Mouse (Mus musculus) heart, postnatal 25 days (tissue): ENCODE measurements around the gene Lpar2. TPM values are rescaled to one million over a fixed set of nuclear protein-coding genes. Genes with fewer than 3 reads are reported as not detected.

Experiments
- DNase-seq: peaks from one replicate; pipeline ENCODE4 v3.0.0; 2022; ENCODE audit warnings: low spot score
- intact Hi-C: fragments of 180-260 bp; cut with DNase I; formaldehyde crosslinking; loops from one replicate; pipeline ENCODE4 v1.15.1; 2025
- total RNA-seq, 2 experiments: library from RNA; stranded (reverse); gene quantifications; 2 replicates each; pipeline ENCODE4 v1.2.3; 2021

Lpar2 gene
- under 1 TPM; 0.26 to 0.34 TPM for total RNA-seq

DNA sequence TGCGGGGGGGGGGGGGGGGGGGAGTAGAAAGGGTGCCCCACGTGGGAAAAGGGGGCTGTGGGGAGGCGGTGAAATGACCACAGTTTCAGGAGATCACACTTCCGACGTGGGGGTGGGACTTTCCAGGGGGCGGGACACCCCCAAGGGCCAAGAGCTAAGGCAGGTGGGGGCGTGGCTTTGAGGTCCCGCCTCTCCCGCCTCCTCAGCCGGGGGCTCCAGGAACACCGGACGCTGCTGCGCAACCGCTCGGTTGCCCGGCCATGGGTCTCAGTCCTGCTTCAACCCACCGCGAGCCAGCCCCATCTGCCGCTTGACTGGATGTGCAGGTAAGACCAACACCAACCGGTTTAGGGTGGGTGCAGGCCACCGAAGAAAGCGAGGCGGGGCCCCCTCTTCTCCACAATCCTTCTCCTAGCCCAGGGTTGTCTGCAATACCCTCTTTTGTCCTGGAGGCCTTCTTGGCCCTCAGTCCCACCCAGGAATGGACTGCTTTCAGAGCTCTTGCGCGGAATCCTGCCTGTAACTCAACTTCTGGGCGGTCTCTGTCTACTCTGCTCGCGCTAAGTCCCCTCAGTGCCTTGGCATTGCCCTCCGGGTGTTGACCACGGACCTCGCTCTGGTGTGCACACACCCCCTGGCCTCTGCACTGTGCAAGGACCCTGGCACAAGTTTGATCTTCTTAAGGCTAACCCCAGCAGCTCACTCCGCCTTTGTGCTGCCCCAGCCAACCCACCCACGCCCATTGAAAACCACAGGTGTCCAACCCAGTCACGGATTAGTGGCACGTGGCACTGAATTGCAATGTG lies at the start of gene Lpar2:
Gene Lpar2, plus strand, starts transcription at position 44 of the 806 bp plus-strand sequence.
- intact Hi-C loops = no loop called here
- no peak for DNase-seq

DNA sequence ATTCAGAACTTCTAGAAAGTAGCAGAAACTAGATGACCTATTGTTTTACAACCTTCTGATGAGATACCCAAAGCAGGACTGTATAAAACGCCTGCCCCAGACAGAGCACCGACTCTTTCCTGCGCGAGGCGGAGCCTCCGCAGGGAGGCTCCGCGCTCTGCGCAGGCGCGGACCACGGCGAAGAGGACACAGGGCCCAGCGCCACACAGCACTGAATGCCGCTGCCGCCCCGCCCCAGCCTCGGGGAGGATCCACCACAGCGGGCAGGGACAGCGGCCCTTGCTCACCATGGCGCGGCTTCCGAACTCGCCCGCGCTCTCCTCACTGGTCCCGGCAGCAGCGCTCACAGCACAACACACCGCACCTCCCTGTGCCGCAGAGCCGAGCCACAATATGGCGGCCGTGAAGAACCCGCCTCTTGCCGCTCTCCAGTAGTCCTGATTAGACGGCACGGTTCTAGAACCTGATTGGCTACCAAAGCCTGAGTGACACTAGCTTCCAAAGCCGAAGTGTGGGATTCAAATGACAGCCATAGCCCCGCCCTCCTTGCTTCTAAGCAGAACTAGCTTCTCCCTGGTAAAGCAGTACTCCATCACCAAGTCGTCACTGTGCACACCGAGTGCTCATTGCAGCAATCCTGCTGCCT lies 47.6 kb upstream of the Lpar2 start, which contains the start of gene Gm20422:
Gene Gm20422, minus strand, starts transcription at position 384 of the 646 bp plus-strand sequence.
- peak; percentile 85 for DNase-seq
- intact Hi-C loops = no loop called here

DNA sequence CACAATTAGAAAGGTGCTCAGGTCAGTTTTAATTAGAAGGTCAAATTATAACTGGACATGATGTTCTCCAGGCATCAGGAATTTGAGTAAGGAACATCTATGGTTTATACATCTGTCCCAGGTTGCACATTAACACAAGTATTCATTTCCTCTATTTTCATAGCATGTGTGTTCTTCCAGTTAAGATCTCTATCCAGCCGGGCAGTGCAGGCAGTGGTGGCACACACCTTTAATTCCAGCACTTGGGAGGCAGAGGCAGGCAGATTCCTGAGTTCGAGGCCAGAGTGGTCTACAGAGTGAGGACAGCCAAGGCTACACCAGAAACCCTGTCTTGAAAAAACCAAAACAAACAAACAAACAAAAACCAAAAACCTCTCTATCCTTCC lies 47.1 kb upstream of the Lpar2 start:
- intact Hi-C loops = no loop called here

DNA sequence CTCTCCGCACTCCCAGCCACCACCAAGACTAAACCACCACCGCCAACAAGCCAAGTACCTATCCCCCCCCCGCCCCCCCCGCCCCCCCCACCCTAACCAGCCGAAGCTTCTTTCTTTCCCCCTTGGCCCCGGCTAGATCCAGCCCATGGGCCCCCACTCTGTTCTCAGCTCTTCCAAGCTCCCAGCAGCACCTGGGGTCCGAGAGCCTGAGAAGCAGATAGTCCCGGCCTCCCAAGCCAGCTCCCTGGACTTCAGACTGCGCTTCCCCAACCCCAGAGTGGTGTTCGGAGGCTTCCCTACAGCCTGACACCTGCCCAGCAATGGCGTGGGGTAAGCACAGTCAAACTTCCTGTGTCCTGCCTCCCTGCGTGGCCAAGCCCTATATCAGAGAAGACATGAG lies 45.1 kb upstream of the Lpar2 start:
- intact Hi-C loops = loop anchor here (2.0 kb wide), 1 partner anchor 14 kb away; the partner anchor contains the start of genes Atp13a1 and Zfp866

More for the DNA sequence above, 47.1 kb upstream of the Lpar2 start:
- DNase-seq = no peak

DNA sequence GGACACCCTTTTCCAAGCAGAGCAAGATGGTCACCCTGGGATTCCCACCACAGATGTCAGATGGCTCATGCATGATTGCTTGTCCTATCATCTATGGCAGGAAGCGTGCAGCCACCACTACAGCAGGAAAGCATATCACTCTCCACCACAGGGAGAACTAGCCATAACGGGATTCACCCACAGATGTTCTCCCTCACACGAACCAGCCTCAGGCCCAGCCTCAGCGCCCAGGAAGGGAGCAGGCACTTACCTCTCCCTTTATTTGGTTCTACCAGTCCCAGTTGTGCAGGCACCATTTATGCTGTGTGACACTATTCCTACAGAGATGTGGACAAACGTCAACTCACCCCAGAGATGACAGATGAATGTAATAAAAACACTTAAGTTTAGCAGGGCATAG lies 33.1 kb upstream of the Lpar2 start:
- DNase-seq = no peak
- intact Hi-C loops = no loop called here

More for the DNA sequence above, 45.1 kb upstream of the Lpar2 start:
- no peak for DNase-seq

DNA sequence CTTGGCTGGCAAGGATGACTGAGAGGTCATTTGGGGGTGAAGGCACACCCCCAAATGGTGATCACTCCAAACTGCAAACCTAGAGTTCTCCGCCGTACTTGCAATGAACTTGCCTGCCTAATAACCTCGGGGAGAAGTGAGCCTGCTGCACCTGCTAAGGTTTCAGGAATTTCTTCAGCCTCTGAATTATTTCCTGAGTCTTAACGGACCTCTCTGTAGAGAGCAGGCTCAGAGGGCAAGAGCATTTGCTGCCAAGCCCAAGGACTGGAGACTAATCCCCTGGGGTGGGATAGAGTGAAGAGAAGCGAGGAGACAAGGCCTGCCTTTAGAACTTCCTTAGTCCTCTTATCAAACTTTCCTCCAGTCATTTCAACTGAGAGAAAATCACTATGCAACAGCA lies 32.5 kb upstream of the Lpar2 start:
- no peak for DNase-seq
- intact Hi-C loops = loop anchor here (2.0 to 5.0 kb wide), 3 partner anchors 13 to 162 kb away; partner anchors contain the start of gene Zfp868

DNA sequence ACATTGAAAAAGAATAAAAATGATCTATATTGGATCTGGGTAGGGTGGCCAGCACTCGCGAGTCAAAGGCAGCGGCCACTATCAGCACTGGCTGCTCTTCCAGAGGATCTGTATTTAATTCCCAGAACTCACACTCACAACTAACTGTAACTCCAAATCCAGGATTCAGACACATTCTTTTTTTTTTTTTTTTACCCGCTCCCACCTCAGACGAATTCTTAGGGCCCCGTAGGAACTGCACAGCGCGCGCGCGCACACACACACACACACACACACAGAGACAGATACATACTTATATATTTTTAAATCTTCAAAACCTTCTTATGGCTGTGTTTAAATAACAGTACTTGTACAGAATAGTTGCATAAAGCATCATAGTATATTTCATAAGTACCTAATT lies 31.9 kb upstream of the Lpar2 start:
- intact Hi-C loops = loop anchor here (2.0 to 5.0 kb wide), 3 partner anchors 14 to 163 kb away; partner anchors contain the start of gene Zfp868
- no peak for DNase-seq

DNA sequence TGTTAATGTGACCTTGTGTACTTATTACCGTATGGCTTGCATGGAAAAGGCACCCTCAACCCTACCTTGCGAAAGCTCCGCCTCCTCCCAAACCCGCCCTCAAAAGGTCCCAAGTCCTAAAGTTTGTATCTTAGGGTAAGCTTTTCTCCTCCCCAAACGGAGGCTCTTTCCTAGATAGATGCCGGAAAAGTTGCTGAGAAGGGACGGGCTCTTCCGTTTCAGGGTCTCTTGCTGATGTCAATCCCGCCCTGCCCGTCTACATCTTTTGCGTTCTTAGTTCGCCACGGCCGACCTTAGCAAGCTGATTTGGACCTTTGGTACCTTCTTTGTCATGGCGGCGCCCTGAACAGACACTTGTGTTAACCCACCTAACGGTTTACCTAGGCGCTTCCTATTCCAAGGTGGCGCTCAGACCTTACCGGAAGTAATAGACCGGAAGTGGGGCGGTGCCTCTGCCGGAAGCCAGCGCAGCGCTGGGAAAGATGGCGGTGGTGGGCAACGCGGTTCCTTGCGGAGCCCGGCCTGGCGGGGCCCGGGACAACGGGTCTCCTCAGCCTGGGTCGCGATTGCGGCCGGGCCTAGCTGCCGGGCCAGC lies 31.4 kb upstream of the Lpar2 start, which contains the start of the genes Atp13a1 and Zfp866:
Gene Atp13a1, plus strand, starts transcription at position 391 of the 595 bp plus-strand sequence.
Gene Zfp866, minus strand, starts transcription at position 406 of the 595 bp plus-strand sequence.
- intact Hi-C loops = loop anchor here (2.0 to 5.0 kb wide), 3 partner anchors 14 to 164 kb away; partner anchors contain the start of gene Zfp868
- peak; percentile 72 for DNase-seq

DNA sequence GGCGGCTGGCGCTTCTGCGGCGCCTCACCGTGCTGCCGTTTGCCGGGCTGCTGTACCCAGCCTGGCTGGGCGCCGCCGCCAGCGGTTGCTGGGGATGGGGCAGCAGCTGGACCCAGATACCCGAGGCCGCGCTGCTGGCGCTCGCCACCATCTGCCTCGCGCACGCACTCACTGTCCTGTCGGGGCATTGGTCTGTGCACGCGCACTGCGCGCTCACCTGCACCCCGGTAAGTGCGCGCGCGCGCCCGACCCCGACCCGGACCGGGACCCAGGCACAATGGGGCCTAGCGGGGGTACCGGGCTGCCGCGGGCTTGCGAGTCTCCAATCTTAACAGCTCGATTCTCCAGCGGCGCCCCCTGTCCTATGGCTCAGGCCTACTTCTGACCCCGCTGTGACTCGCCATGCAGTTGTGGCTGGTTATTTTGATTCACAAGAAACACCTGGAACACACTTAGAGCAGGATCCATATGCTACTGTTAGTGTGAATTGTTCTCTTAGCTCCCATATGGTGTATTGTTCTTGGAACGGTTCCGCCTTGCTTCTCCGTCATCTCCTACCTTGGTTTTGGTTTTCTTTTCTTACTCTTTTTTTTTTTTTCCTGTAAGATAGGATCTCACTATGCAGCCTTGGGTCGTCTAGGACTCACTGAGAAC lies 30.7 kb upstream of the Lpar2 start:
- no peak for DNase-seq
- intact Hi-C loops = loop anchor here (2.0 to 5.0 kb wide), 3 partner anchors 15 to 164 kb away; partner anchors contain the start of gene Zfp868

DNA sequence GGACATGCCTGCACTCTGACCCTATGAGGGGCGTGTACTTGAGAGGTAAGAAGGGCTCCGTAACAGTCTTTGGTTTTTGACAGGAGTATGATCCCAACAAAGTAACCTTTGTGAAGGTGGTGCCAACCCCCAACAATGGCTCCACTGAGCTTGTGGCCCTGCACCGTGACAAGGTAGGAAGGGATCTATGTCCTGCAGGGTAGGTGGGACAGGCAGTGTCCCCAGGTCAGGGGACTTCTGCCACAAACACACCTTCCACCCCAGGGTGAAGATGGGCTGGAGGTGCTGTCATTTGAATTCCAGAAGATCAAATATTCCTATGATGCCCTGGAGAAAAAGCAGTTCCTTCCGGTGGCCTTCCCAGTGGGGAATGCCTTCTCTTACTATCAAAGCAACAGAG lies 28.6 kb upstream of the Lpar2 start:
- intact Hi-C loops = loop anchor here (5.0 kb wide), 2 partner anchors 76 to 166 kb away; partner anchors contain the start of gene Zfp868
- no peak for DNase-seq

DNA sequence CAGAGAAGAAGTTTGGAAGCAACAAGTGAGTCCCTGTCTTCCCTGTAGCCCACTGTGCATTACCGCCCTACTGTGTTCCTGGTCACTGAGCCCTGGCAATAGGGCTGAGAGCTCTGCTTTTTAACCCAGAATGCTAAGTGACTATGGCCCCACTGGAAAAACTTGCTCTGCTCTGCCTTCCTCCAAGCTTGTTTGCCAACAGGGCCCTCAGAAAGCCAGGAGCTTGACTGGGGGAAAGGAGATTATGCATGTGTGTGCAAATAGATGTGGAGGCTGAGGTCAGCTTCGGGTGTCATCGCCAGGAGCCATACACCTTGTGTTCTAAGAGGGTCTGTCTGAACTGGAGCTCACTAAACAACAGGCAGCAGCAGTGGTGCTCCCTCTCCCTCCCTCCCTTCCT lies 28.1 kb upstream of the Lpar2 start:
- DNase-seq = no peak
- intact Hi-C loops = loop anchor here (5.0 kb wide), 2 partner anchors 77 to 167 kb away; partner anchors contain the start of gene Zfp868

DNA sequence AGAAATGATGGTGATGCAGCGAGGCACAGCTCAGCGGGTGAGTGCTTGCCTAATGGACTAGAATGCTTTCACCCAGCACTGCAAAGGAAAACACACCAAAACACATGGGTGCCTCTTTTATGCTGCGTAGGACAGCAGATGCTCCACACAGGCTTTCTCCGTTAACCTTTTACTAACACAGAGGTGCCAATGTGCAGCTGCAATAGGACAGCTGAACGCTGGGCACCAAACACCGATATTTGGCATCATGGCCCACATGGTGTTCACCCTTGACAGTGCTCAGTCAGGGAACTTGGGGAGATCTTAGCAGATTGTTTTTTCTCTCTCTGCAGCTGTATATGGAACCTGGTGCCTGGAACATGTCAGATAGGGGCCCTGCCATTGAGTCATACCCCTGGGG lies 27.3 kb upstream of the Lpar2 start:
- intact Hi-C loops = loop anchor here (5.0 kb wide), 2 partner anchors 78 to 168 kb away; partner anchors contain the start of gene Zfp868
- DNase-seq = no peak

DNA sequence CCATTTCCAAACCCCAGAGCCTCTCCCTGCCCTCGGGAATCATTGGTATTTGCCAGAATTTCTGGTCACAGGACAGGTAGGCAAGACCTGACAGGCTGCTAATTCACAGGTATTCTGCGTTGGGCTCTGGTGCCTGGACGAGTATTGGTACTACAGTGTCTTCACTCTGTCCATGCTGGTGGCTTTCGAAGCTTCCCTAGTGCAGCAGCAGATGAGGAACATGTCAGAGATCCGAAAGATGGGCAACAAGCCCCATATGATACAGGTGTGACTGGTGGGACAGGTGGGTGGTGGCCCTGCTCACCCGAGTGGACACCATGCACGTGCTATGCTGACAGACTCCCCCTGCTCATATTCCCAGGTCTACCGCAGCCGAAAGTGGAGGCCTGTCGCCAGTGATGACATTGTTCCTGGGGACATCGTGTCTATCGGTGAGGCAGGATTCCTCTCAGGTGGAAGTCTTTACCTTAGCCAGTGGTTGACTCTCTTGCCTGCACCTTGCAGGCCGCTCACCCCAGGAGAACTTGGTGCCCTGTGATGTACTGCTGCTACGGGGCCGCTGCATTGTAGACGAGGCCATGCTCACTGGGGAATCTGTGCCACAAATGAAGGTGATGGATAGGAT lies 25.4 kb upstream of the Lpar2 start:
- DNase-seq = no peak
- intact Hi-C loops = no loop called here

DNA sequence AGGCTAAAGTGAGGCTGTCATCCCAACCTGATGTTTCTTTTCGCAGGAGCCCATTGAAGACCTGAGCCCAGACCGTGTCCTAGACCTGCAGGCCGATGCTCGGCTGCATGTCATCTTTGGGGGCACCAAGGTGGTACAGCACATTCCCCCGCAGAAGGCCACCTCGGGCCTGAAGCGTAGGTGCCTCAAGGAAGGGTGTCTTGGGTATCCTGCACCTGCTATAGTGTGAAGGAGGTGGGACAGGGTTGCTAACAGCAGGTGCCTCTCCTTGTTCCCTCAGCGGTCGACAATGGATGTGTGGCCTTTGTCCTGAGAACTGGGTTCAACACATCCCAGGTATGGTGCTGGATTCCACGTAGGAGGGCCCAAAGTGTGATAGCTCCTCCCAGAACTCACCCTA lies 24.6 kb upstream of the Lpar2 start:
- intact Hi-C loops = no loop called here
- DNase-seq = no peak

DNA sequence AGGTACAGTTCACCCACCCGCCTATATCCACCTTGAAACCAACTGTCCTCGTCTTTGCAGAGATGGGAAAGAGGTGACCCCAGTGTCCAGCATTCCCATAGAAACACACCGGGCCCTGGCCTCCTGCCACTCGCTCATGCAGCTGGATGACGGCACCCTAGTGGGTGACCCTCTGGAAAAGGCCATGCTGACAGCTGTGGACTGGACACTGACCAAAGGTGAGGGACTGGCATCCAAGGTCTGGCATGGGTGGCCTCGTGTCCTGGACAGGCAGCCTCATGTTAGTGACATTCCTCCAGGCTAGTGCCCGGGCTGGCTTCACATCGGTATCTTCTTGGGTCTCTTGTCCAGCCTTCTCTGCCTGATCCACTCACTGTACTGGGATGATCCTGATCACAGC lies 23.0 kb upstream of the Lpar2 start:
- no peak for DNase-seq
- intact Hi-C loops = no loop called here

DNA sequence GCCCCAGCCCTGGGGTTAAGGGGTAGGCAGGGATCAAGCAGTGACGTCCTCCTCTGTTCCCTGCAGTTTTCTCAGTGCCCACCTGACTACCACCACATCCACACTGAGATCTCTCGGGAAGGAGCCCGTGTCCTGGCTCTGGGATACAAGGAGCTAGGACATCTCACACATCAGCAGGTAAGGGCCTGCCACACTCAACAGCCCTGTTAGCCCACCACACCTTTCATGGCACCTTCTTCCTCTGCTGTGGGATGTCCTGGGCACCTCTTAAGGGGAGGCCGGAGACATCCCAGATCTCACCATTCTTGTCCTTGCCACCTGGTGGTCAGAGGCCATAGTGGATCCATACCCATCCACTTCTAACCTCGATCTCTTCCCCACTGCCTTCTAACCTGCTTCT lies 22.3 kb upstream of the Lpar2 start:
- intact Hi-C loops = no loop called here
- no peak for DNase-seq

DNA sequence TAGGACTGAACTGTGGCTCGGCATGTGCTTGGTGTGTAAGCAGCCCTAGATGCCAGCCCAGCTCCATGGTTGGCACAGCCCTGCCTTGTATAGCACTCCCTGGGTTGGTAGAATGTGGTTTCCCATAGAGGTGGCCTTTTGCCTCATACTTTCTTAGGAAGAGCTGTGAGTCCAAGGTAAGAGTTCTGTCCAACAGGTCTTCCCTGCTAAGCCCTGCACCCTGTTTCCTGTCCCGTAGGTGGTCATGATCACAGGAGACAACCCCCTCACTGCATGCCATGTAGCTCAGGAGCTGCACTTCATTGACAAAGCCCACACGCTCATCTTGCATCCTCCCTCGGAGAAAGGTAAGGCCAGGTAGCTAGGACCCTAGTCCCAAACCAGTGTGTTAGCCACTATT lies 20.4 kb upstream of the Lpar2 start:
- DNase-seq = no peak
- intact Hi-C loops = no loop called here

DNA sequence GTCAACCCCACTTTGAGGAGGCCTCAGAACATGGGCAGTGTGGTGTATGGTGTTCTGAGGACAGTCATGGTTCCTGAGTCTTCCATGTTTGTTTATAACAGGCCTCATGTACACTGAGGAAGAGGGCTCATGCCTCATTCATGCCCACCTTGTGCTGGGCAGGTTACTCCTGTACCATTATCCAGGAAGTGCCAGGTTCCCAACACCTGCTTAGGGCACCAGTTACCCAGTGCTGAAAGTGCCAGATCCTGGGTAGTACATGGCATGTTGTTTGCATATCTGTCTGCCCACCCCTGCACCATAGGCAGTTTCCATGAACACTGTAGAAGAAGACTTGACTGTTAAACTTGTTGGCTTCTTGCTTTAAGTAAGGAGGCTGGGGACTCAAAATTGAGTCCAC lies 20.0 kb upstream of the Lpar2 start:
- DNase-seq = no peak
- intact Hi-C loops = no loop called here

DNA sequence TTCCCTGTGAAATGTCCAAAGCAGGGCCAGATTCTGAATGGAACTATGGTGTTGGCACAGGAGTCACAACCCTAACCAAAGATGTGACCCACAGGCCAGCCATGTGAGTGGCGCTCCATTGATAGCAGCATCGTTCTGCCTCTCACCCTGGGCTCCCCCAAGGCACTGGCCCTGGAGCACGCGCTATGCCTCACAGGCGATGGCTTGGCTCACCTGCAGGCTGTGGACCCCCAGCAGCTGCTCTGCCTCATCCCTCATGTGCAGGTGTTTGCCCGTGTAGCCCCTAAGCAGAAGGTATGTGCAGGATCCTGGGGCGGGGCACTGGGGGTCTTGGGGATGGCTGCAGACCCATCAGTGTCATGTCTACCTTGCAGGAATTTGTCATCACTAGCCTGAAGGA lies 18.9 kb upstream of the Lpar2 start:
- intact Hi-C loops = no loop called here
- DNase-seq = no peak
